Mouse (Mus musculus) myocyte (in vitro differentiated cells): ENCODE results near the gene Fkbp15.

Experiments used
- CEBPB ChIP-seq: IDR thresholded peaks from 2 replicates; pipeline ENCODE4 v1.6.1; 2011; ENCODE audit warnings: mild to moderate bottlenecking, moderate library complexity; ENCODE audit not compliant: poor library complexity, insufficient read depth, severe bottlenecking
- E2F4 ChIP-seq: IDR thresholded peaks from one replicate; pipeline ENCODE4 v1.6.1; 2011; ENCODE audit warnings: mild to moderate bottlenecking, control low read depth, moderate library complexity; ENCODE audit not compliant: insufficient read depth
- MAX ChIP-seq: IDR thresholded peaks from one replicate; pipeline ENCODE4 v1.6.1; 2011; ENCODE audit warnings: low read depth, mild to moderate bottlenecking, control low read depth
- MYOD1 ChIP-seq, 3 experiments: IDR thresholded peaks; one replicate each; pipeline ENCODE4 v1.6.1; 2011; ENCODE audit warnings: control low read depth in 2 of 3, low read depth in 2 of 3, mild to moderate bottlenecking in 2 of 3, moderate library complexity in 1 of 3; ENCODE audit not compliant: insufficient read length in 2 of 3, control insufficient read depth in 1 of 3
- MYOG ChIP-seq, 3 experiments: IDR thresholded peaks; one replicate each; pipeline ENCODE4 v1.6.1; 2011; ENCODE audit warnings: control low read depth in 2 of 3, low read depth in 2 of 3, mild to moderate bottlenecking in 2 of 3; ENCODE audit not compliant: insufficient read length in 2 of 3, control insufficient read depth in 1 of 3, insufficient read depth in 1 of 3
- POLR2A ChIP-seq: IDR thresholded peaks from one replicate; pipeline ENCODE4 v1.6.1; 2011; ENCODE audit warnings: low read depth, mild to moderate bottlenecking, control low read depth, moderate library complexity; ENCODE audit not compliant: insufficient read length
- POLR2AphosphoS2 ChIP-seq: IDR thresholded peaks from one replicate; pipeline ENCODE4 v1.6.1; 2011; ENCODE audit warnings: low read depth, control low read depth; ENCODE audit not compliant: insufficient read length
- REST ChIP-seq: IDR thresholded peaks from one replicate; pipeline ENCODE4 v1.6.1; 2011; ENCODE audit warnings: mild to moderate bottlenecking, control low read depth, moderate library complexity; ENCODE audit not compliant: insufficient read depth, insufficient read length
- SRF ChIP-seq: IDR thresholded peaks from one replicate; pipeline ENCODE4 v1.6.1; 2011; ENCODE audit warnings: low read depth; ENCODE audit not compliant: control insufficient read depth, insufficient read length
- TCF12 ChIP-seq: IDR thresholded peaks from one replicate; pipeline ENCODE4 v1.6.1; 2011; ENCODE audit warnings: mild to moderate bottlenecking, control low read depth; ENCODE audit not compliant: poor library complexity, insufficient read depth, severe bottlenecking
- TCF3 ChIP-seq: IDR thresholded peaks from one replicate; pipeline ENCODE4 v1.6.1; 2011; ENCODE audit warnings: low read depth, control low read depth; ENCODE audit not compliant: insufficient read length
- USF1 ChIP-seq: IDR thresholded peaks from one replicate; pipeline ENCODE4 v1.6.1; 2011; ENCODE audit warnings: low read depth, mild to moderate bottlenecking, control low read depth, moderate library complexity

- TF ChIP-seq POLR2AphosphoS2: no peak
- TF ChIP-seq POLR2A: no peak
- TF ChIP-seq CEBPB: no peak
- TF ChIP-seq TCF3: no peak
- no peak for TF ChIP-seq MYOG (IDR thresholded peaks at IDR 0.05; ENCODE audit: control insufficient read depth in 1 of 3, insufficient read depth in 1 of 3, insufficient read length in 2 of 3, low read depth in 2 of 3)
- no peak for TF ChIP-seq MAX
- no peak for TF ChIP-seq MYOD1 (IDR thresholded peaks at IDR 0.05; ENCODE audit: control insufficient read depth in 1 of 3, insufficient read length in 2 of 3, low read depth in 2 of 3)
- TF ChIP-seq E2F4: no peak
- TF ChIP-seq USF1: no peak
- no peak for TF ChIP-seq TCF12
- TF ChIP-seq REST: no peak
- no peak for TF ChIP-seq SRF
These were observed 67.0 kb downstream of the Fkbp15 start for GRCm38 (mm10) chr4:62293219-62293861.
